Mouse (Mus musculus): ENCODE results near the gene Man1b1.

DNA sequence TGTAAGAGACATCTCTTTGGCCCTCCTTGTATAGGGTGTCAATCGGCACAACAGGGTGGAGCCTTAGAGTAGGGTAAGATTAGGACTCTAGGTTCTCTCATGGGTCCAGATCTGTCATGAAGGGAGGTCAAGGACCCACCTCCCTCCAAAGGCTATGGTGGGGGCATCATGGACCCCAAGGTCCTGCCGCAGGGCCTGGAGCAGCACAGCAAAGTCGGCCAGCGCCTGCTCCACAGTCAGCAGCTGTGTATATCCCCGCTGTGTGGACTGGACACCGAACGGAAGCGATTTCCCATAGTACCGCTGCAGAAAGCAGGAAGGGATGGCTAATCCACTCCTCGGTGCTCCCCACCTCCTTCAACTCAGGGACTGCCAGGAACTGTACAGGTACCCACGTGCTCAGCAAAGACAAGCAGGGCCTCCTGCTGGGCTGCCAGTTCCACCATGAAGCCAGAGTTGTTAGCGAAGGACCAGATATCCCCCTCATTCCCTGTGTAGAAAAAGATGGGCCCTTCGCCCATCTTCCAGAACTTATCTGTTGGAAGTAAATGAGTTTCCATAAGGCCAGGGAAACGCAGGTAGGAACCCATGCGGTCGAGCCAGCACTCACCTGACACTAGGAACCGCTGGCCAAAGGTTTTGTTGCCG is 23.4 kb downstream of the Man1b1 start:
- no peak for TF ChIP-seq CTCF (IDR thresholded peaks at IDR 0.05; ENCODE audit: low read depth)
- TF ChIP-seq EP300 (IDR thresholded peaks at IDR 0.05; ENCODE audit: low read depth) = no peak

Measured in liver, postnatal 0 days (tissue).